ENCODE assay signal across 9 mouse cellular contexts in genomic region chr7:122460020-122460419, GRCm38 (mm10).
"Had no signal": no experiment of that assay in that cellular context is flagged by ENCODE, and none has a peak within 500 bp of the region (broad histone marks: within the 10 kb centered on the region; RNA-seq: fewer than 3 reads in every experiment).

No protein-coding gene starts in this region.

- H3K9me3 ChIP-seq: limb, embryonic 10.5 days; limb, embryonic 13.5 days; neural tube, embryonic 15.5 days; stomach, embryonic 15.5 days had no signal

- H3K4me3 ChIP-seq: layer of hippocampus, adult 2 months; limb, embryonic 10.5 days; limb, embryonic 13.5 days; neural tube, embryonic 15.5 days; stomach, embryonic 15.5 days had no signal

- H3K4me2 ChIP-seq: limb, embryonic 13.5 days; liver, embryonic 11.5 days; lung, embryonic 14.5 days; neural tube, embryonic 15.5 days; stomach, embryonic 15.5 days had no signal

- H3K9ac ChIP-seq: limb, embryonic 13.5 days; liver, embryonic 14.5 days; liver, postnatal 0 days; lung, embryonic 14.5 days; neural tube, embryonic 15.5 days; stomach, embryonic 15.5 days had no signal

- H3K36me3 ChIP-seq: limb, embryonic 10.5 days; limb, embryonic 13.5 days; neural tube, embryonic 15.5 days; stomach, embryonic 15.5 days had no signal

- H3K4me1 ChIP-seq: limb, embryonic 10.5 days; limb, embryonic 13.5 days; neural tube, embryonic 15.5 days; stomach, embryonic 15.5 days had no signal

- H3K27me3 ChIP-seq: stomach, embryonic 15.5 days had no signal

- H3K27ac ChIP-seq: limb, embryonic 10.5 days; limb, embryonic 13.5 days; liver, embryonic 14.5 days; neural tube, embryonic 15.5 days; stomach, embryonic 15.5 days had no signal
